Mouse (Mus musculus): ENCODE data around the gene Camta1. TPM values are rescaled to one million over a fixed set of nuclear protein-coding genes. Genes with fewer than 3 reads are reported as not detected.

The Camta1 gene
- polyA plus RNA-seq, 1 experiment from 2014 or later, result 81.8 TPM

- Histone ChIP-seq H3K4me1 (ENCODE audit: control insufficient read depth, insufficient read depth, low read length) (no peaks in the 10 kb centered on the region), H3K4me2 (ENCODE audit: low read depth, low read length) (no peak overlapping the region), H3K36me3 (ENCODE audit: control insufficient read depth, insufficient read depth, low read length) (no peaks in the 10 kb centered on the region), H3K4me3 (replicated peaks; ENCODE audit: low read length) (no peak overlapping the region), H3K9me3 (replicated peaks; ENCODE audit: control insufficient read depth, low read length) (no peaks in the 10 kb centered on the region), H3K9ac (ENCODE audit: low read length) (no peak overlapping the region), H3K27ac (ENCODE audit: low read length) (no peak overlapping the region), H3K27me3 (ENCODE audit: control insufficient read depth, insufficient read depth, low read length) (no peaks in the 10 kb centered on the region)
- WGBS, result 50% methylated on average over 12 of the region's 12 CpGs
- no peak for ATAC-seq (ENCODE audit: insufficient read depth, low FRiP score)
Observed at GRCm38 (mm10) chr4:151372855-151373566, 488.7 kb downstream of the Camta1 start.

DNA sequence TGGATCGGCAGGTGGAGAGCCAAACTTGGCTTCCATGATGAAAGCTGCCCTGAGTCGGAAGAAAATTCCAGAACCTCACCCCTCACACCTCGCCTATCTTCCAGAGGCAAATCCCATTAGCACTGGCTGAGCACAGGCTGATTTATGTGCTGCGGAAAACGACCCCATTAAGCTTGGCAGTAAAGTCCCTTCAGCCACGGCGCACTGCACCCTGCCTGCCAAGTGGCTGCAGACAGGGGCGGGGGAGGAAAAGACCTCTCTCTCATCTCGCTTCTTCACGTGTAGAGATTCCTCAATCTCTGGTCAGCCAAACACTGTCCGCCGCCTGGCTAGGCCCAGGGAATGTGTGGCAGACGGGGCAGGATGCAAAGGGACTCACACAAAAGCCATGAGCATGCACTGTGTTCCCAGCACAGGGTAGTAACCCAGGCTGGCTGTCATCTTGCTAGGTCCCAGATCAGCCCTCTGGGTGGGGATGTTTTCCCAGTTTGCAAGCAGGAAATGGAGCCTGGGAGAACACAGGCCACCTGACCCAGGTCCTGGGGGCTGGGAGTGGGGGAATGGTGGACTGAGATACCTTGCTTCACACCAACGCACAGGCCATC, 494.6 kb downstream of the Camta1 start:
- no peak overlapping the region for H3K4me2 ChIP-seq (ENCODE audit: low read depth, low read length)
- ATAC-seq (ENCODE audit: insufficient read depth, low FRiP score), result no peak
- no peak overlapping the region for H3K27ac ChIP-seq (ENCODE audit: low read length)
- no peak overlapping the region for H3K9ac ChIP-seq (ENCODE audit: low read length)
- no peaks in the 10 kb centered on the region for H3K9me3 ChIP-seq (replicated peaks; ENCODE audit: control insufficient read depth, low read length)
- H3K36me3 ChIP-seq (ENCODE audit: control insufficient read depth, insufficient read depth, low read length), result no peaks in the 10 kb centered on the region
- 38% methylated on average over 14 of the region's 14 CpGs for WGBS
- H3K4me3 ChIP-seq (replicated peaks; ENCODE audit: low read length), result no peak overlapping the region
- H3K27me3 ChIP-seq (ENCODE audit: control insufficient read depth, insufficient read depth, low read length), result no peaks in the 10 kb centered on the region
- 0 out of 2 replicates have a peak, but pooled peaks cover 5% of the 10 kb centered on the region for H3K4me1 ChIP-seq (ENCODE audit: control insufficient read depth, insufficient read depth, low read length)

GRCm38 (mm10) chr4:151360976-151361673, 500.6 kb downstream of the Camta1 start:
- Histone ChIP-seq H3K9ac (ENCODE audit: low read length) (no peak overlapping the region), H3K27ac (ENCODE audit: low read length) (no peak overlapping the region), H3K4me2 (ENCODE audit: low read depth, low read length) (no peak overlapping the region), H3K36me3 (ENCODE audit: control insufficient read depth, insufficient read depth, low read length) (no peaks in the 10 kb centered on the region), H3K9me3 (replicated peaks; ENCODE audit: control insufficient read depth, low read length) (no peaks in the 10 kb centered on the region), H3K4me3 (replicated peaks; ENCODE audit: low read length) (no peak overlapping the region), H3K4me1 (ENCODE audit: control insufficient read depth, insufficient read depth, low read length) (no peaks in the 10 kb centered on the region), H3K27me3 (ENCODE audit: control insufficient read depth, insufficient read depth, low read length) (no peaks in the 10 kb centered on the region)
- ATAC-seq (ENCODE audit: insufficient read depth, low FRiP score), result no peak
- 60% methylated on average over 20 of the region's 20 CpGs for WGBS

GRCm38 (mm10) chr4:151355505-151355904, 506.2 kb downstream of the Camta1 start:
- Histone ChIP-seq H3K4me2 (ENCODE audit: low read depth, low read length) (no peak overlapping the region), H3K36me3 (ENCODE audit: control insufficient read depth, insufficient read depth, low read length) (no peaks in the 10 kb centered on the region), H3K4me1 (ENCODE audit: control insufficient read depth, insufficient read depth, low read length) (peaks cover 17% of the 10 kb centered on the region), H3K27ac (ENCODE audit: low read length) (no peak overlapping the region), H3K27me3 (ENCODE audit: control insufficient read depth, insufficient read depth, low read length) (no peaks in the 10 kb centered on the region), H3K4me3 (replicated peaks; ENCODE audit: low read length) (no peak overlapping the region), H3K9me3 (replicated peaks; ENCODE audit: control insufficient read depth, low read length) (no peaks in the 10 kb centered on the region), H3K9ac (ENCODE audit: low read length) (no peak overlapping the region)
- ATAC-seq (ENCODE audit: insufficient read depth, low FRiP score), result no peak
- WGBS, result 10% methylated on average over 12 of the region's 12 CpGs

DNA sequence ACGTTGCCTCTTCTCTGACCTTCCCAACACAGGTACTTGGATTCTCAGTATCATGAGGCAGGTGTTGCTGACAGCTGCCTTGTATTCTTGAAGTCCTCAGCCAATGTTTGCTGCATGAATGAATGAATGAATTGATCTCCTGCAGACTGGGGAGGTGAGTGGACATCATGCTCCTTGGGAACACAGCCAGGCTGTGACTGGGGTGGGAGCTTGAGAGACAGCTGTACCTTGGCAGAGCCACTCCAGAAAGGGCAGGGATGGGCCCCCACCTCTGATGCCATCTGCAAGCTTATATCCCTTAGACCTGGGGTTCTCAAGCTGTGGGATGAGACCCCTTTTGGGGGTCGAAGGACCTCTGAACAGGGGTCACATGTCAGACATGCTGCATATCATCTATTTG, 508.9 kb downstream of the Camta1 start:
- H3K9ac ChIP-seq (ENCODE audit: low read length), result no peak overlapping the region
- WGBS, result 79% methylated on average over 2 of the region's 2 CpGs
- H3K27me3 ChIP-seq (ENCODE audit: control insufficient read depth, insufficient read depth, low read length), result no peaks in the 10 kb centered on the region
- ATAC-seq (ENCODE audit: insufficient read depth, low FRiP score), result no peak
- H3K4me3 ChIP-seq (replicated peaks; ENCODE audit: low read length), result no peak overlapping the region
- H3K27ac ChIP-seq (ENCODE audit: low read length), result no peak overlapping the region
- no peaks in the 10 kb centered on the region for H3K36me3 ChIP-seq (ENCODE audit: control insufficient read depth, insufficient read depth, low read length)
- H3K9me3 ChIP-seq (replicated peaks; ENCODE audit: control insufficient read depth, low read length), result no peaks in the 10 kb centered on the region
- peaks cover 17% of the 10 kb centered on the region for H3K4me1 ChIP-seq (ENCODE audit: control insufficient read depth, insufficient read depth, low read length)
- no peak overlapping the region for H3K4me2 ChIP-seq (ENCODE audit: low read depth, low read length)

GRCm38 (mm10) chr4:151352249-151352648, 509.4 kb downstream of the Camta1 start:
- H3K36me3 ChIP-seq (ENCODE audit: control insufficient read depth, insufficient read depth, low read length), result no peaks in the 10 kb centered on the region
- WGBS, result 52% methylated on average over 4 of the region's 4 CpGs
- H3K9me3 ChIP-seq (replicated peaks; ENCODE audit: control insufficient read depth, low read length), result no peaks in the 10 kb centered on the region
- no peak overlapping the region for H3K9ac ChIP-seq (ENCODE audit: low read length)
- H3K4me1 ChIP-seq (ENCODE audit: control insufficient read depth, insufficient read depth, low read length), result peaks cover 17% of the 10 kb centered on the region
- H3K27ac ChIP-seq (ENCODE audit: low read length), result no peak overlapping the region
- H3K27me3 ChIP-seq (ENCODE audit: control insufficient read depth, insufficient read depth, low read length), result no peaks in the 10 kb centered on the region
- H3K4me3 ChIP-seq (replicated peaks; ENCODE audit: low read length), result no peak overlapping the region
- ATAC-seq (ENCODE audit: insufficient read depth, low FRiP score), result peak; percentile 9; the same call in 1 of the 2 replicates
- 0 out of 2 replicates have a peak overlapping the region, but pooled peaks have one; percentile 29 for H3K4me2 ChIP-seq (ENCODE audit: low read depth, low read length)

- Histone ChIP-seq H3K27me3 (ENCODE audit: control insufficient read depth, insufficient read depth, low read length) (no peaks in the 10 kb centered on the region), H3K9ac (ENCODE audit: low read length) (no peak overlapping the region), H3K4me1 (ENCODE audit: control insufficient read depth, insufficient read depth, low read length) (peaks cover 21% of the 10 kb centered on the region), H3K36me3 (ENCODE audit: control insufficient read depth, insufficient read depth, low read length) (no peaks in the 10 kb centered on the region), H3K9me3 (replicated peaks; ENCODE audit: control insufficient read depth, low read length) (no peaks in the 10 kb centered on the region), H3K4me2 (ENCODE audit: low read depth, low read length) (peak overlapping the region; percentile 29), H3K4me3 (replicated peaks; ENCODE audit: low read length) (no peak overlapping the region), H3K27ac (ENCODE audit: low read length) (no peak overlapping the region)
- WGBS, result 36% methylated on average over 12 of the region's 12 CpGs
- ATAC-seq (ENCODE audit: insufficient read depth, low FRiP score), result peak; percentile 35
Observed at GRCm38 (mm10) chr4:151351757-151352156, 509.9 kb downstream of the Camta1 start.

- Histone ChIP-seq H3K36me3 (ENCODE audit: control insufficient read depth, insufficient read depth, low read length) (no peaks in the 10 kb centered on the region), H3K4me1 (ENCODE audit: control insufficient read depth, insufficient read depth, low read length) (peaks cover 19% of the 10 kb centered on the region), H3K27ac (ENCODE audit: low read length) (no peak overlapping the region), H3K4me3 (replicated peaks; ENCODE audit: low read length) (no peak overlapping the region), H3K9me3 (replicated peaks; ENCODE audit: control insufficient read depth, low read length) (no peaks in the 10 kb centered on the region), H3K9ac (ENCODE audit: low read length) (no peak overlapping the region), H3K27me3 (ENCODE audit: control insufficient read depth, insufficient read depth, low read length) (no peaks in the 10 kb centered on the region), H3K4me2 (ENCODE audit: low read depth, low read length) (no peak overlapping the region)
- WGBS, result 82% methylated on average over 6 of the region's 6 CpGs
- ATAC-seq (ENCODE audit: insufficient read depth, low FRiP score), result no peak
Observed at GRCm38 (mm10) chr4:151347620-151348019, 514.1 kb downstream of the Camta1 start.

DNA sequence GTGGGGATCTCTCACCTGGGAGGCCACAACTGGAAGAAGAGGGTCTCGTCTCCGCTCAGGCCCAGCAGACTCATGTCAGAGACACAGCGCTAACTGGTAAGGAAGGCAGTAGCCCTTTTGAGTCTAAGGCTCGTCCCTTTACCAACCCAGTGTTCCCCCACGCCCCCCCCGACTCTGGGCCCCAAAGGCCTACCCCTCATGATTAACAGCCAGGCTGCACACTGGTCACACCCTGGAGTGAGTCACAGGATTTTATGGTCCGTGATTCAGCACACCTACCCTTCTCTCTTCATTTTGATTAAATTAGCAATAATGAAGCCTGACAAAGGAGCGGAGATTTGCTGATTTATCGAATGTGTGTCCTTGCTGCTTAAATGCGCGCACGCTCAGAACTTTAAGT, 515.0 kb downstream of the Camta1 start:
- H3K36me3 ChIP-seq (ENCODE audit: control insufficient read depth, insufficient read depth, low read length), result no peaks in the 10 kb centered on the region
- H3K4me1 ChIP-seq (ENCODE audit: control insufficient read depth, insufficient read depth, low read length), result peaks cover 13% of the 10 kb centered on the region
- H3K4me3 ChIP-seq (replicated peaks; ENCODE audit: low read length), result no peak overlapping the region
- no peaks in the 10 kb centered on the region for H3K27me3 ChIP-seq (ENCODE audit: control insufficient read depth, insufficient read depth, low read length)
- H3K27ac ChIP-seq (ENCODE audit: low read length), result peak overlapping the region; percentile 72; the same call in 1 of the 2 replicates
- WGBS, result 69% methylated on average over 12 of the region's 12 CpGs
- H3K9me3 ChIP-seq (replicated peaks; ENCODE audit: control insufficient read depth, low read length), result no peaks in the 10 kb centered on the region
- no peak overlapping the region for H3K4me2 ChIP-seq (ENCODE audit: low read depth, low read length)
- H3K9ac ChIP-seq (ENCODE audit: low read length), result no peak overlapping the region
- ATAC-seq (ENCODE audit: insufficient read depth, low FRiP score), result no peak; the same call in 1 of the 2 replicates
